Mouse (Mus musculus) forebrain, embryonic 16.5 days (tissue): ENCODE measurements around the gene Anxa6. TPM values are rescaled to one million over a fixed set of nuclear protein-coding genes. Genes with fewer than 3 reads are reported as not detected.

Source experiments
- ATAC-seq: fragments of 200-750 bp; cut with Nextera tagmentation; 2 replicates; pipeline ENCODE4 v1.8.0; 2017; ENCODE audit warnings: mild to moderate bottlenecking, moderate library complexity
- H3K27ac ChIP-seq: fragments of 300-500 bp; sonication (generic); 2 replicates; pipeline ENCODE4 v1.5.1; 2014; ENCODE audit warnings: low read length, control low read depth
- H3K27me3 ChIP-seq: fragments of 300-500 bp; sonication (generic); replicated peaks from 2 replicates; pipeline ENCODE4 v1.6.1; 2014; ENCODE audit warnings: low read length; ENCODE audit not compliant: control insufficient read depth, insufficient read depth
- H3K36me3 ChIP-seq: fragments of 300-500 bp; sonication (generic); 2 replicates; pipeline ENCODE4 v1.6.1; 2014; ENCODE audit not compliant: control insufficient read depth, insufficient read depth
- H3K4me1 ChIP-seq: fragments of 300-500 bp; sonication (generic); replicated peaks from 2 replicates; pipeline ENCODE4 v1.6.1; 2014; ENCODE audit warnings: low read length; ENCODE audit not compliant: control insufficient read depth, insufficient read depth
- H3K4me2 ChIP-seq: fragments of 300-500 bp; sonication (generic); 2 replicates; pipeline ENCODE4 v1.6.1; 2014; ENCODE audit warnings: mild to moderate bottlenecking, low read length, control low read depth
- H3K4me3 ChIP-seq: fragments of 300-500 bp; sonication (generic); replicated peaks from 2 replicates; pipeline ENCODE4 v1.5.1; 2014; ENCODE audit warnings: mild to moderate bottlenecking, low read length, control low read depth
- H3K9ac ChIP-seq: fragments of 300-500 bp; sonication (generic); replicated peaks from 2 replicates; pipeline ENCODE4 v1.6.1; 2014; ENCODE audit warnings: low read depth, low read length, control low read depth
- H3K9me3 ChIP-seq: fragments of 300-500 bp; sonication (generic); 2 replicates; pipeline ENCODE4 v1.6.1; 2016; ENCODE audit warnings: low read length; ENCODE audit not compliant: control insufficient read depth
- WGBS: fragments of 180-500 bp; shearing (Covaris S2); extraction: QIAGEN DNeasy Blood & Tissue Kit; methylation state at CpG from one replicate; pipeline ENCODE4 v1.1.7; 2014; 5-methylcytosine and 5-hydroxymethylcytosine counted together
- polyA plus RNA-seq: library from polyadenylated mRNA; unstranded; fragments of >200 nt; fragmentation: Nextera tagmentation; extraction: Ambion mirVana; gene quantifications from 2 replicates; pipeline ENCODE4 v1.2.1, GENCODE M21; 2015

Gene Anxa6
- polyA plus RNA-seq, 1 experiment from 2014 or later: 40.9 TPM

- Histone ChIP-seq H3K36me3 (peaks cover 3% of the 10 kb centered on the region; the same call in 1 of the 2 replicates), H3K9me3 (no peaks in the 10 kb centered on the region), H3K27me3 (no peaks in the 10 kb centered on the region), H3K27ac (no peak overlapping the region), H3K4me1 (peaks cover 8% of the 10 kb centered on the region; the same call in 1 of the 2 replicates), H3K4me2 (no peak overlapping the region), H3K9ac (no peak overlapping the region), H3K4me3 (no peak overlapping the region)
- WGBS: 95% methylated on average over 7 of the region's 7 CpGs
- no peak for ATAC-seq
Observed at GRCm38 (mm10) chr11:54934198-54934597, 99.0 kb downstream of the Anxa6 start.

- no peak for ATAC-seq
- Histone ChIP-seq H3K9ac (no peak overlapping the region), H3K27ac (no peak overlapping the region), H3K4me1 (peaks cover 8% of the 10 kb centered on the region; the same call in 1 of the 2 replicates), H3K27me3 (no peaks in the 10 kb centered on the region), H3K4me3 (no peak overlapping the region), H3K36me3 (0 out of 2 replicates have a peak, but pooled peaks cover 3% of the 10 kb centered on the region), H3K4me2 (no peak overlapping the region), H3K9me3 (no peaks in the 10 kb centered on the region)
- 91% methylated on average over 6 of the region's 6 CpGs for WGBS
Observed at GRCm38 (mm10) chr11:54932540-54932939, 100.7 kb downstream of the Anxa6 start.

- Histone ChIP-seq H3K4me1 (peaks cover 8% of the 10 kb centered on the region; the same call in 1 of the 2 replicates), H3K4me2 (no peak overlapping the region), H3K4me3 (no peak overlapping the region), H3K9me3 (no peaks in the 10 kb centered on the region), H3K27me3 (no peaks in the 10 kb centered on the region), H3K27ac (no peak overlapping the region), H3K36me3 (0 out of 2 replicates have a peak, but pooled peaks cover 3% of the 10 kb centered on the region), H3K9ac (no peak overlapping the region)
- no peak for ATAC-seq
- 62% methylated on average over 5 of the region's 5 CpGs for WGBS
Observed at GRCm38 (mm10) chr11:54931405-54932093, 101.7 kb downstream of the Anxa6 start.

- Histone ChIP-seq H3K4me1 (no peaks in the 10 kb centered on the region), H3K4me2 (no peak overlapping the region), H3K36me3 (0 out of 2 replicates have a peak, but pooled peaks cover 5% of the 10 kb centered on the region), H3K9ac (no peak overlapping the region), H3K9me3 (no peaks in the 10 kb centered on the region), H3K27ac (no peak overlapping the region), H3K27me3 (no peaks in the 10 kb centered on the region), H3K4me3 (no peak overlapping the region)
- ATAC-seq: no peak
- WGBS: 67% methylated on average over 7 of the region's 7 CpGs
Observed at GRCm38 (mm10) chr11:54930318-54930979, 102.8 kb downstream of the Anxa6 start.

- no peaks in the 10 kb centered on the region for H3K4me1 ChIP-seq
- H3K9ac ChIP-seq: no peak overlapping the region
- WGBS: 89% methylated on average over 8 of the region's 8 CpGs
- H3K27ac ChIP-seq: no peak overlapping the region
- H3K4me3 ChIP-seq: no peak overlapping the region
- H3K9me3 ChIP-seq: no peaks in the 10 kb centered on the region
- ATAC-seq: no peak
- 0 out of 2 replicates have a peak, but pooled peaks cover 5% of the 10 kb centered on the region for H3K36me3 ChIP-seq
- H3K4me2 ChIP-seq: no peak overlapping the region
- no peaks in the 10 kb centered on the region for H3K27me3 ChIP-seq
Observed at GRCm38 (mm10) chr11:54929744-54930143, 103.5 kb downstream of the Anxa6 start.

- no peaks in the 10 kb centered on the region for H3K4me1 ChIP-seq
- no peak for ATAC-seq
- H3K27me3 ChIP-seq: no peaks in the 10 kb centered on the region
- H3K36me3 ChIP-seq: 0 out of 2 replicates have a peak, but pooled peaks cover 5% of the 10 kb centered on the region
- H3K4me3 ChIP-seq: no peak overlapping the region
- H3K9ac ChIP-seq: no peak overlapping the region
- 95% methylated on average over 6 of the region's 6 CpGs for WGBS
- H3K4me2 ChIP-seq: no peak overlapping the region
- no peaks in the 10 kb centered on the region for H3K9me3 ChIP-seq
- no peak overlapping the region for H3K27ac ChIP-seq
Observed at GRCm38 (mm10) chr11:54929290-54929689, 104.0 kb downstream of the Anxa6 start.

Other genes starting within 250 kb of the Anxa6 start
- gene Cdc42se2, start 245.8 kb downstream of the Anxa6 start, polyA plus RNA-seq: 184 and 205 TPM in 2 replicates
- 14.2 and 17.6 TPM in 2 replicates for gene Lyrm7, start 172.5 kb downstream of the Anxa6 start, polyA plus RNA-seq
- 685 and 697 TPM in 2 replicates for gene Hint1, start 167.1 kb downstream of the Anxa6 start, polyA plus RNA-seq
- 17.4 and 18.0 TPM in 2 replicates for gene Gpx3, start 131.0 kb downstream of the Anxa6 start, polyA plus RNA-seq
- 12.7 and 13.2 TPM in 2 replicates for gene Tnip1, start 70.5 kb downstream of the Anxa6 start, polyA plus RNA-seq
- 0.29 TPM in 1 of 2 replicates, not detected in the other for gene Ccdc69, start 44.7 kb upstream of the Anxa6 start, polyA plus RNA-seq
- gene Gm2a, start 64.7 kb upstream of the Anxa6 start, polyA plus RNA-seq: 20.9 and 21.4 TPM in 2 replicates
- gene Slc36a3, start 118.3 kb upstream of the Anxa6 start, polyA plus RNA-seq: not detected in 2 replicates
- 0.16 and 0.46 TPM in 2 replicates for gene Slc36a2, start 151.6 kb upstream of the Anxa6 start, polyA plus RNA-seq
- 2.2 and 3.3 TPM in 2 replicates for gene Slc36a1, start 170.9 kb upstream of the Anxa6 start, polyA plus RNA-seq